Mouse (Mus musculus): ENCODE results near the gene Sirt3.

GRCm38 (mm10) chr7:140855181-140855580, 26.9 kb downstream of the Sirt3 start:
- TF ChIP-seq CTCF (conservative IDR thresholded peaks at IDR 0.05; ENCODE audit: low read length): no peak
- no peak for TF ChIP-seq POU5F1 (IDR thresholded peaks at IDR 0.05; ENCODE audit: borderline replicate concordance, low read length)

All from E14TG2a.4 (cell line).